Mouse (Mus musculus) heart, postnatal 4 days (tissue): ENCODE results near the gene Fbxl4. TPM values are rescaled to one million over a fixed set of nuclear protein-coding genes. Genes with fewer than 3 reads are reported as not detected.

Source experiments
- DNase-seq: peaks from one replicate; pipeline ENCODE4 v3.0.0; 2021
- total RNA-seq, 2 experiments: library from RNA; stranded (reverse); gene quantifications; 2 replicates each; pipeline ENCODE4 v1.2.3; 2021

Gene Fbxl4
- total RNA-seq, 2 experiments from 2014 or later, result 14.8 to 15.6 TPM

GRCm38 (mm10) chr4:22477711-22478230 is 120.4 kb downstream of the Fbxl4 start:
- DNase-seq, result no peak

GRCm38 (mm10) chr4:22478488-22479367 is 121.4 kb downstream of the Fbxl4 start:
- DNase-seq, result no peak

GRCm38 (mm10) chr4:22479368-22480090 is 122.2 kb downstream of the Fbxl4 start:
- DNase-seq, result no peak

GRCm38 (mm10) chr4:22480091-22480857 is 122.9 kb downstream of the Fbxl4 start:
- no peak for DNase-seq

- no peak for DNase-seq
These were observed 123.5 kb downstream of the Fbxl4 start for GRCm38 (mm10) chr4:22480858-22481205.

GRCm38 (mm10) chr4:22482118-22482517 is 124.8 kb downstream of the Fbxl4 start:
- no peak for DNase-seq

- no peak for DNase-seq
These were observed 125.5 kb downstream of the Fbxl4 start for GRCm38 (mm10) chr4:22482756-22483280.

- DNase-seq, result no peak
These were observed 126.2 kb downstream of the Fbxl4 start for GRCm38 (mm10) chr4:22483548-22483947.

Other genes with a start within 250 kb of the Fbxl4 start
- gene Pou3f2, start 130.8 kb downstream of the Fbxl4 start, total RNA-seq, result not detected